ENCODE assay signal across 8 mouse cellular contexts in the genomic region with DNA sequence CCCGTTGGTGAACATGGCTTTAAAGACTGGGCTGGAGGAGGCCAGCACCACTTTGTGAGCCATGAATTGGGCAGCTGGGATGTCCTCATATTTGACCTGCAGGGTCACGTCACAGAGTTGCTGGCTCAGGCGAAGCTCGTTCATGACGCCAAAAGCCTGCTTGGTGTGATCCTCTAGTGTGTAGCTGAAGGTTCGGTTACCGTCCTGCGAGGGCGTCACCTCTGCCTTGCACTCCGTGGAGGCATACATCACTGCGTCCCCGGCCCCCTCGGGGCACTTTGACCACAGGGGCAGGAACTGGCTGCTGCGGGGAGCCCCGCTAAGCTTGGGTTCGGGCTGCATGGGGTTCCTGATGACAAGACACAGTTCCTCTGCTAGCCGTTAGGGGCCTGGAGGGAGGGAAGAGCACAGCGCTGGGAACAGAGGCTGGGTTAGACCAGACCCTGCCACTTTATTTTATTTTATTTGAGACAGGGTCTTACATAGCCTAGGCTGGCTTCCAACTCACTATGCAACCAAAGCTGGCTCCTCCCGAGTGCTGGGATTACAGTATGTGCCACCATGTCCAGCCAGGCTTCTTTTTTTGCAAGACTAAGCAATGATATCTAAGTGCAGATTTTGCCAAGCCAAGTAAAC. TPM values are rescaled to one million over a fixed set of nuclear protein-coding genes. Genes with fewer than 3 reads are reported as not detected.
DNase-seq lines count a peak whose midpoint lies in the region; ATAC-seq and TF ChIP-seq lines count a peak whose summit lies in the region.

No protein-coding gene starts in this region.

- H3K27ac ChIP-seq in liver, adult 2 months (replicated peaks; ENCODE audit: insufficient read depth, low read depth, low read length), result peak overlapping the region; percentile 88
- no peak overlapping the region; the same call in 1 of the 2 replicates for H3K27ac ChIP-seq in neural tube, embryonic 11.5 days (ENCODE audit: low read depth, low read length)

- peak overlapping the region; percentile 96 for H3K9ac ChIP-seq in liver, adult 2 months (ENCODE audit: low read depth, low read length)
- peak overlapping the region; percentile 96 for H3K9ac ChIP-seq in neural tube, embryonic 11.5 days (ENCODE audit: low read length)

- peaks cover 18% of the 10 kb centered on the region for H3K4me1 ChIP-seq in liver, adult 2 months (ENCODE audit: control insufficient read depth, insufficient read depth, low read length)
- peaks cover 8% of the 10 kb centered on the region; the same call in 1 of the 2 replicates for H3K4me1 ChIP-seq in neural tube, embryonic 11.5 days (ENCODE audit: control insufficient read depth, insufficient read depth, low read length)

- H3K9me3 ChIP-seq in neural tube, embryonic 11.5 days (ENCODE audit: control insufficient read depth, low read length), result no peaks in the 10 kb centered on the region

- H3K27me3 ChIP-seq in liver, adult 2 months (ENCODE audit: control insufficient read depth, insufficient read depth, low read length), result no peaks in the 10 kb centered on the region
- H3K27me3 ChIP-seq in neural tube, embryonic 11.5 days (ENCODE audit: control insufficient read depth, insufficient read depth, low read length), result no peaks in the 10 kb centered on the region

- no peak for ATAC-seq in neural tube, embryonic 11.5 days (ENCODE audit: insufficient read depth, low FRiP score, low TSS enrichment)
- no peak; the same call in 1 of the 2 replicates for ATAC-seq in monocyte, adult 5-6 weeks (replicated peaks; ENCODE audit: insufficient number of reproducible peaks, low FRiP score, low TSS enrichment, poor library complexity, severe bottlenecking)

- H3K36me3 ChIP-seq in liver, adult 2 months (ENCODE audit: control insufficient read depth, insufficient read depth, low read length), result peaks cover 4% of the 10 kb centered on the region; the same call in 1 of the 2 replicates
- H3K36me3 ChIP-seq in neural tube, embryonic 11.5 days (ENCODE audit: control insufficient read depth, insufficient read depth, low read length), result peaks cover 11% of the 10 kb centered on the region

- H3K4me3 ChIP-seq in liver, adult 2 months (ENCODE audit: insufficient read depth, low read depth, low read length), result peak overlapping the region; percentile 85
- peak overlapping the region; percentile 90 for H3K4me3 ChIP-seq in neural tube, embryonic 11.5 days (ENCODE audit: low read depth, low read length)

- no peak for TF ChIP-seq POLR2A in liver, adult 2 months (IDR thresholded peaks at IDR 0.05; ENCODE audit: extremely low read depth, insufficient read depth, low read length)

- peak overlapping the region; percentile 71 for H3K4me2 ChIP-seq in neural tube, embryonic 11.5 days (ENCODE audit: low read depth)

- peak; percentile 32 for DNase-seq in gastrocnemius, postnatal 10 days
- DNase-seq in gastrocnemius, postnatal 36 days, result no peak
- peak; percentile 47 for DNase-seq in MN1 (ENCODE audit: low spot score)
- peak; percentile 69 for DNase-seq in embryo, embryonic 10.5 days (ENCODE audit: low spot score)
- peak; percentile 50 to 52 for DNase-seq in heart, postnatal 10 days
- peak; percentile 69 for DNase-seq in liver, adult 2 months (ENCODE audit: extremely low read depth, low read depth, low spot score)
- peak; percentile 50 for DNase-seq in neural tube, embryonic 11.5 days (ENCODE audit: low spot score)

- intact Hi-C loops in gastrocnemius, postnatal 36 days (cut with DNase I), result loop anchor here (2.0 kb wide), 1 partner anchor 27 kb away; the partner anchor contains the start of gene Atg4d
- intact Hi-C loops in heart, postnatal 10 days (cut with DNase I), result loop anchor here (1.0 to 5.0 kb wide), 3 partner anchors 28 to 120 kb away; partner anchors contain the start of genes Atg4d and Cdkn2d

- TF ChIP-seq CTCF in liver, adult 2 months (IDR thresholded peaks at IDR 0.05; ENCODE audit: low read depth, low read length), result peak; percentile 57

- 4% methylated on average over 19 of the region's 19 CpGs for WGBS in liver, adult 2 months
- 20% methylated on average over 19 of the region's 19 CpGs for WGBS in neural tube, embryonic 11.5 days

- peaks cover 23% of the 10 kb centered on the region; the same call in 1 of the 2 replicates for H3K79me2 ChIP-seq in liver, adult 2 months (ENCODE audit: control insufficient read depth, insufficient read depth, low read length)

RNA-seq across cellular contexts. Expression of gene Keap1, which starts 1.7 kb away (rescaled TPM):
- total RNA-seq in gastrocnemius, postnatal 10 days (2021), result 10 to 100 TPM; 59.6 to 60.9 TPM
- total RNA-seq in gastrocnemius, postnatal 36 days (2021), result 10 to 100 TPM; 56.5 to 58.3 TPM
- 10 to 100 TPM; 38.5 to 39.5 TPM for total RNA-seq in heart, postnatal 10 days (2021)
- 29.5 and 37.3 TPM in 2 replicates for total RNA-seq in liver, adult 2 months (2014; rRNA removed)
- polyA plus RNA-seq in liver, adult 2 months (2012; rRNA removed), result 69.1 and 76.4 TPM in 2 replicates
- 32.3 and 34.1 TPM in 2 replicates for polyA plus RNA-seq in neural tube, embryonic 11.5 days (2014; fragmentation: Nextera tagmentation; extraction: Ambion mirVana)
- total RNA-seq in monocyte, adult 5-6 weeks (2017), result 21.7 to 32.5 TPM (median 22.1 TPM) in 3 replicates

RNA-seq across cellular contexts. Expression of gene S1pr5, which starts 10.8 kb away (rescaled TPM):
- under 1 TPM; 0.09 to 0.19 TPM for total RNA-seq in gastrocnemius, postnatal 10 days (2021)
- total RNA-seq in gastrocnemius, postnatal 36 days (2021), result under 1 TPM in 1 of 2 experiments, not detected in 1; 0.12 TPM
- under 1 TPM; 0.41 to 0.50 TPM for total RNA-seq in heart, postnatal 10 days (2021)
- total RNA-seq in liver, adult 2 months (2014; rRNA removed), result 3.3 and 4.1 TPM in 2 replicates
- polyA plus RNA-seq in liver, adult 2 months (2012; rRNA removed), result 5.3 and 9.9 TPM in 2 replicates
- 0.73 and 1.7 TPM in 2 replicates for polyA plus RNA-seq in neural tube, embryonic 11.5 days (2014; fragmentation: Nextera tagmentation; extraction: Ambion mirVana)
- 303 to 435 TPM (median 308 TPM) in 3 replicates for total RNA-seq in monocyte, adult 5-6 weeks (2017)

RNA-seq across cellular contexts. Expression of gene Atg4d, which starts 27.6 kb away (rescaled TPM):
- total RNA-seq in gastrocnemius, postnatal 10 days (2021), result 10 to 100 TPM; 28.4 to 31.9 TPM
- total RNA-seq in gastrocnemius, postnatal 36 days (2021), result 10 to 100 TPM; 62.0 to 65.7 TPM
- 10 to 100 TPM; 67.6 to 69.6 TPM for total RNA-seq in heart, postnatal 10 days (2021)
- 22.3 and 27.3 TPM in 2 replicates for total RNA-seq in liver, adult 2 months (2014; rRNA removed)
- polyA plus RNA-seq in liver, adult 2 months (2012; rRNA removed), result 42.2 and 45.8 TPM in 2 replicates
- polyA plus RNA-seq in neural tube, embryonic 11.5 days (2014; fragmentation: Nextera tagmentation; extraction: Ambion mirVana), result 47.2 and 55.1 TPM in 2 replicates
- 31.7 to 39.6 TPM (median 34.6 TPM) in 3 replicates for total RNA-seq in monocyte, adult 5-6 weeks (2017)

RNA-seq across cellular contexts. Expression of gene Kri1, which starts 50.3 kb away (rescaled TPM):
- 10 to 100 TPM; 10.8 to 14.5 TPM for total RNA-seq in gastrocnemius, postnatal 10 days (2021)
- total RNA-seq in gastrocnemius, postnatal 36 days (2021), result 10 to 100 TPM in 1 of 2 experiments, 1 to 10 TPM in 1; 9.1 to 11.6 TPM
- total RNA-seq in heart, postnatal 10 days (2021), result 10 to 100 TPM; 18.9 to 19.7 TPM
- 5.0 and 6.5 TPM in 2 replicates for total RNA-seq in liver, adult 2 months (2014; rRNA removed)
- 6.3 and 9.7 TPM in 2 replicates for polyA plus RNA-seq in liver, adult 2 months (2012; rRNA removed)
- polyA plus RNA-seq in neural tube, embryonic 11.5 days (2014; fragmentation: Nextera tagmentation; extraction: Ambion mirVana), result 15.0 and 15.5 TPM in 2 replicates
- total RNA-seq in monocyte, adult 5-6 weeks (2017), result 91.2 to 154 TPM (median 120 TPM) in 3 replicates

RNA-seq across cellular contexts. Expression of gene Cdkn2d, which starts 53.7 kb away (rescaled TPM):
- total RNA-seq in gastrocnemius, postnatal 10 days (2021), result 10 to 100 TPM; 14.2 to 16.1 TPM
- 10 to 100 TPM in 1 of 2 experiments, 1 to 10 TPM in 1; 8.4 to 10.1 TPM for total RNA-seq in gastrocnemius, postnatal 36 days (2021)
- total RNA-seq in heart, postnatal 10 days (2021), result 10 to 100 TPM; 24.5 to 25.3 TPM
- 3.0 and 3.9 TPM in 2 replicates for total RNA-seq in liver, adult 2 months (2014; rRNA removed)
- polyA plus RNA-seq in liver, adult 2 months (2012; rRNA removed), result 5.1 and 5.2 TPM in 2 replicates
- 79.4 and 87.1 TPM in 2 replicates for polyA plus RNA-seq in neural tube, embryonic 11.5 days (2014; fragmentation: Nextera tagmentation; extraction: Ambion mirVana)
- total RNA-seq in monocyte, adult 5-6 weeks (2017), result 58.8 to 83.6 TPM (median 66.5 TPM) in 3 replicates

Comparison
In these comparisons a context has a peak if more than half of its experiments do, and no peak if none do; other contexts are left out.
1. DNase-seq: peak in gastrocnemius, postnatal 10 days (single experiment), MN1 (single experiment), embryo, embryonic 10.5 days (single experiment), heart, postnatal 10 days (2 of 2), liver, adult 2 months (single experiment) and neural tube, embryonic 11.5 days (single experiment); none in gastrocnemius, postnatal 36 days (0 of 2).
2. RNA of gene S1pr5, which starts 10.8 kb away (total RNA-seq): 303 to 435 TPM in monocyte, adult 5-6 weeks; 3.3 to 4.1 TPM in liver, adult 2 months, 0.41 to 0.50 TPM in heart, postnatal 10 days, 0.09 to 0.19 TPM in gastrocnemius, postnatal 10 days and 0.12 TPM in gastrocnemius, postnatal 36 days; every median in the first group is over 10 times any median in the second.